Mouse (Mus musculus) Patski (cell line): ENCODE results near the gene Src. TPM values are rescaled to one million over a fixed set of nuclear protein-coding genes. Genes with fewer than 3 reads are reported as not detected.
"Not testable (repeated sequence)": the region's sequence is repeated elsewhere in the genome, so short reads cannot be mapped to it uniquely, and the experiment has no call there.

Source experiments
- ATAC-seq: fragments of 100-300 bp; one replicate; pipeline ENCODE4 v1.8.0; 2021
- CTCF ChIA-PET: fragments of 350-600 bp; sonication (Branson Sonifier 250); formaldehyde crosslinking; loops from one replicate; lab custom pipeline; 2022; ENCODE audit warnings: inconsistent platforms; lab: Charles Lee
- POLR2A ChIA-PET: fragments of 350-600 bp; sonication (Branson Sonifier 250); formaldehyde crosslinking; loops from one replicate; lab custom pipeline; 2022; ENCODE audit warnings: antibody characterized with exemption, inconsistent platforms; lab: Charles Lee
- DNase-seq: peaks from one replicate; pipeline ENCODE4 v3.0.0-alpha.2; 2011; ENCODE audit warnings: low read depth, low spot score
- H3K27me3 ChIP-seq: fragments of 371-371 bp; one replicate; pipeline ENCODE4 v1.5.1; 2021
- CTCF ChIP-seq: fragments of 100-300 bp; IDR thresholded peaks from one replicate; pipeline ENCODE4 v1.5.1; 2021
- in situ Hi-C: fragments of 300-500 bp; cut with MboI; formaldehyde crosslinking; loops from 3 replicates; pipeline ENCODE4 v1.11.1; 2018; ENCODE audit warnings: low pct_unique_long_range_greater_than_20kb, mixed read lengths
- polyA plus RNA-seq: library from polyadenylated mRNA; unstranded; gene quantifications from one replicate; pipeline ENCODE4 v1.2.3, GENCODE M21; 2021

The Src gene
- polyA plus RNA-seq, 1 experiment from 2014 or later, result 76.9 TPM

DNA sequence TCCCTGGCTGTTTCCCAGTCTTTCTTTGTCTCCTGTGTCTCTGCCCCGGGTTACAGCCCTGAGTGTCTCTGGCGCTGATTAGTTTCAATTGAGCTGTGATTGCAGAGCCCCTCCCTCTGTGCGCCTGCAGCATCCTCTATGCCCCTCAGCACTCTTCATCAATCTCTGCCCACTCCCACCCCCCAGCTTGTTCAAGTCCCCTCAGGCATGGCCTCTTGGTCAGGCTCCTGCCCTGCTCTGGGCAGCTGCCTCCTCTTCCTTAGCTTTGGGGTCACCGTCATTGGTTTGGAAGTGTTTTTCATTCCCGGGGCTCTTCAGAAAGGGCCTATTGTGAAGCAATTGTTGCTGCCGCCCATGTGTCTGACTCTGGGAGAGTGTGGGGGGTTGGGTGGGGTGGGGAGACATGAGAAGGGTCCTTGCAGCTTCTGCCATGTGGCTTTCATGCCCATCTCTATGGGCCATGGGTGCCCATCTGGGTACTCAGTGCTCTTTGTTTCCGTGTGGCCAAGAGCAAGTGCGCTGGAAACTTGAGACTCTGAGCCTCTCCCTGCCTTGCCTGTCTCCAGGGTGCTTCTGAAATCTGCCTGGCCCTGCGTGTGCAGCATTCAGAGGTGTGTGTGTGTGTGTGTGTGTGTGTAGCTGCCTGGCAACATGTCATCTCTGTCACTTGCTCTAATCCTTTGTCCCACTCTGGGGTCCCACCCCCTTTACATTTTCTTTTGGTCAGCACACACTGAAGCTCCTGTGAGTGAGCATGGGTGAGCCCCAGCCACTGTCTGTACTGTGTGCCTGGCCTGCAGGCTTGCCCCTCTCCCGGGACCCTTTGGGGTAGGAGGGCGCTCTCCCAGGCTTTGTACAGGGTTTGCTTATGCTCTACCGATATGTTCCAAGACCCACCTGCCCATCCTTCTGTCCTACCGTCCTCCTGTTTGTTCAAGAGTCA, 57.5 kb downstream of the Src start:
- CTCF ChIA-PET, result interaction anchor here (1.0 to 1.1 kb wide), 2 partner anchors 83 to 95 kb away, joined by 3 read pairs; partner anchors contain the start of gene Blcap
- ATAC-seq (no peak), DNase-seq (no peak)
- in situ Hi-C loops, result no loop called here
- no peaks in the 10 kb centered on the region for H3K27me3 ChIP-seq
- no peak for TF ChIP-seq CTCF
- POLR2A ChIA-PET, result no interaction called here

DNA sequence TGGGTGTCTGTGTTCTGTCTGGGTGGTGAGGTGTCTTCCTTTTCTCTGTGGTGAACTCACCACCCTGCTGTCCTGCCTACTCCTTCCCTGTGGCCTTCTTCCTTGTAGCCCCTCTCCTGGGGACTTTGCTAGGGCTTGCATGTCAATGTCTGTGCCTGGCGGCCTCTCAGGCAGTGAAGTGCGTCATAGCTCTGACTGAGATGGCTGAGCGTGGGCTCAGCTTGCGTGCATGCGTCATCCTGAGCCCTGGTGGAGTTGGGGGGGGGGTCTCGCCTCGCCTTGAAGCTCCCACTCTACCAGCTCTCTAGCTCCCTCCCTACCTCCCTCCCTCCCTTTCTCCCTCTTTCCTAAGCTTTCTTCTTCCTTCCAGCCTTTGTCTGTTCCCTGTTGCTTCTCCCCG, 60.4 kb downstream of the Src start:
- no peak for TF ChIP-seq CTCF
- DNase-seq, result no peak
- H3K27me3 ChIP-seq, result no peaks in the 10 kb centered on the region
- ChIA-PET CTCF (interaction anchor here (1.5 to 2.1 kb wide), 2 partner anchors 23 to 136 kb away, joined by 4 read pairs; no protein-coding TSS in a partner anchor), POLR2A (no interaction called here)
- no peak for ATAC-seq
- in situ Hi-C loops, result no loop called here

DNA sequence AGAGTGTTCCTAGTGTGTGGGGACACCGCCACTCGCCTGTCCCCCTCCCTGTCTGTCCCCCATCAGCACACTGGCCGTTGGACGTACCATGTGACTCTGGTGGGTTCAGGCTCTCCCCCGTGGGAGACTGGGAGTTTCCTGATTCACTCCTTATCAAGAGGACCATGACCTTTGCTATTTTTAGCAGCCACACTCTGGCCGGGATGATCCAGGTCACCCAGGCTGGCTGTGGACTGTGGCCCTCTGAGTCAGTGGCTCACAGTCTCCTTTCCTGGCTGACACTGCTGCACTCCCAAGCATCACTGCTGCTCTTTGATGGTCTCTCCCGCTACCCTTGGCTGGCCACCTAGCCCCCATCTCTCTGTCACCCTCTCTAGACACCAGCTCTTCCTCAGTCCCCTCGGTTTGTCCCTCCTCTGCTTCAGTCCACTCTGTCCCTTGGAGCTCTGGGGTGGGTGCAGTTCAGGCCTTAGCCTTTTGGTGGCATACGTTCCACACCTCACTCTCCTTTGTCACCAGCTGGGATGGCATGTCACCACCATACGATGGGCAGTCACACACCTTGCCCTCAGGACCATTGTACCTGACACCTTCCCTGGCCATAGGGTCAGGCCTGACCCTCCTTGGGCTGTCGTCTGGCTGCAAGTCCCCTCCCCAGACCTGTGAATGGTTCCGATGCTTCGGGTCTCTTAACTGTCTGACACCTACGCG, 61.8 kb downstream of the Src start:
- TF ChIP-seq CTCF, result no peak
- in situ Hi-C loops, result loop anchor here (5.0 kb wide), 1 partner anchor 92 kb away; the partner anchor contains the start of gene Blcap
- ATAC-seq (no peak), DNase-seq (no peak)
- no peaks in the 10 kb centered on the region for H3K27me3 ChIP-seq
- ChIA-PET CTCF (interaction anchor here (0.9 to 2.1 kb wide), 6 partner anchors 19 to 138 kb away, joined by 3 to 4 read pairs (median 4); partner anchors contain the start of gene Blcap), POLR2A (interaction anchor here (0.8 kb wide), 1 partner anchor 59 kb away, joined by 3 read pairs; no protein-coding TSS in a partner anchor)

DNA sequence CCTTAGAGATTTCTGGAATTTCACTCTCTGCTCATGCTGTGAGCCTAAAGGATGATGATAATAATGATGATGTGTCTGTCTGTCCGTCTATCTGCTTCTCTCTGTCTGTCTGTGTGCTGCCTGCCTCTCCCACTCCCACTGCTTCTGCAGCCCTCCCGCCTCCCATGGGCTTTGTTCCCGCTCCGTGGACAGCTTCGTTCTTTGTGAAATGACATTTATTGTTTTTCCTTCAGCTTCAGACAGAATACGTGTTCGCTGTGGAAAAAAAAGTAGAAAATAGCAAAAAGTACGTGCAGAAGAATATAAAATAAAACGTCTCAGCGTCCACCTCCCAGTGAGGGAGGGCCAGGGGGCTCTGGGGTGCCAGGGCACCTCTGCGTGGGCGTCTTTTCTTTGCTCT, 64.5 kb downstream of the Src start:
- TF ChIP-seq CTCF, result no peak
- H3K27me3 ChIP-seq, result no peaks in the 10 kb centered on the region
- POLR2A ChIA-PET, result interaction anchor here (0.6 kb wide), 1 partner anchor 42 kb away, joined by 3 read pairs; no protein-coding TSS in a partner anchor
- CTCF ChIA-PET, result no interaction called here
- ATAC-seq (no peak), DNase-seq (no peak)
- in situ Hi-C loops, result loop anchor here (5.0 kb wide), 1 partner anchor 90 kb away; the partner anchor contains the start of gene Blcap

DNA sequence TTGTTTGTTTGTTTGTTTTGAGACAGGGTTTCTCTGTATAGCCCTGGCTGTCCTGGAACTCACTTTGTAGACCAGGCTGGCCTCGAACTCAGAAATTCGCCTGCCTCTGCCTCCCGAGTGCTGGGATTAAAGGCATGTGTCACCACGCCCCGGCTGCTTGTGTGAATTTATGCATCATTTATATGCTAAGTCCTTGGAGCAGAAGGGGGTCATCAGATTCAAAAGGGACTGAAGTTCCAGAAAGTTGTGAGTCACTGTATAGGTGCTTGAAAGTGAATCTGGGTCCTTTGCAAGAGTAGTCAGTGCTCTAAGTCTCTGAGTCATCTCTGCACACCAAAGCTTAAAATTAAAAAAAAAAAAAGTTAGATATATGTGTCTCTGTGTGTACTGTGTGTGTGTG, 68.3 kb downstream of the Src start:
- CTCF ChIA-PET, DNase-seq, in situ Hi-C loops, POLR2A ChIA-PET, H3K27me3 ChIP-seq: not testable (repeated sequence)
- peak; percentile 29 for ATAC-seq

DNA sequence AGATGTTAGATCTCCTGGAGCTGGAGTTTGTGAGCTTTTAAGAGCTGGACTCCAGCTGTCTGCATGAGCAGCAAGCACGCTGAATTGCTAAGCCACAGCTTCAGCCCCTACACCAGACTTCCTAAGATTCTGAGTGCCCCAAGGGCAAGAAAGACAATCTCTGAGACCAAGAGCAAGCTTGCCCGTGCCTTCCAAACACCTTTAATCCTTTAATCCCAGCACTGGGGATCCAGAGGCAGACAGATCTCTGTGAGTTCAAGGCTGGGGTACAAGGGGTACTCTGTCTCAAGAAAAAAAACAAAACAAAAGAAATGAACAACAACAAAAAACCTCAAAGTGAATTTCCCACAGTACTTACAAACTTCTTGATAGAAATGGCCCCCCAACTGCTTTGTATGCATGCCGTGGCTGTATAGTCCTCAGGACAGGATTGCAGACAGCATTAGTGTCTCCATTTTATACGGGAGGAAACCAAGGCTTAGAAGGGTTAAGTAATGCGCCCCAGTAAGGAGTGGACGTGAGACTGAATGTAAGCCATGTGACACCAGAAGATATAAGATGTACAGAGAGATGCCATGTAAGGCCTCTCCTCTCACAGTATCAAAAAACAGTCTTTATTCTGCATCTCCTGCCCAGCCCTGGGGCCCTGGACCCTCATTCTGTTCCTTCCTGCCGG, 68.9 kb downstream of the Src start:
- in situ Hi-C loops, result no loop called here
- ATAC-seq, result no peak
- no peaks in the 10 kb centered on the region for H3K27me3 ChIP-seq
- no peak for TF ChIP-seq CTCF
- ChIA-PET POLR2A (no interaction called here), CTCF (no interaction called here)
- no peak for DNase-seq

DNA sequence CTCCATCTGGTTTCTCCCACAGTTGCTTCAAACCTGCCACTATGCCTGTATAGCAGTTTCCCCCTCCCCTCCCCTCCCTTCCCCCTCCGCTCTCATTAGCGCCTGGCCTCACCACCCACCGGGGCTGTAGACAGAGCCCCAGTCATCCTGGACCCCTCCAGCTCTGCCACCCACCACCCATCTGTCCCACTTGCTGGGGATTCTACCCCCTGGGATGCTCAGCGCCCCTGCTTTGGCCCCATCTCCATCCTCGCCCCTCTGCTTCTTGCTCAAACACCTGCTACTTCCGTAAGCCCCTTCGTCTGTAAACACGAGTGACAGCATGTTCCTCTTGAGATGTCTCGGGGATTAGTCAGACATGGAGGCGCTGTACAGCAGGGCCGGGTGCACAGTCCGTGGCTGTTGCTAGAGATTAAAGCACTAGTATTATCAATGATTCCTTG, 69.5 kb downstream of the Src start:
- no peaks in the 10 kb centered on the region for H3K27me3 ChIP-seq
- ChIA-PET POLR2A (no interaction called here), CTCF (no interaction called here)
- ATAC-seq (no peak), DNase-seq (no peak)
- in situ Hi-C loops, result no loop called here
- TF ChIP-seq CTCF, result no peak

DNA sequence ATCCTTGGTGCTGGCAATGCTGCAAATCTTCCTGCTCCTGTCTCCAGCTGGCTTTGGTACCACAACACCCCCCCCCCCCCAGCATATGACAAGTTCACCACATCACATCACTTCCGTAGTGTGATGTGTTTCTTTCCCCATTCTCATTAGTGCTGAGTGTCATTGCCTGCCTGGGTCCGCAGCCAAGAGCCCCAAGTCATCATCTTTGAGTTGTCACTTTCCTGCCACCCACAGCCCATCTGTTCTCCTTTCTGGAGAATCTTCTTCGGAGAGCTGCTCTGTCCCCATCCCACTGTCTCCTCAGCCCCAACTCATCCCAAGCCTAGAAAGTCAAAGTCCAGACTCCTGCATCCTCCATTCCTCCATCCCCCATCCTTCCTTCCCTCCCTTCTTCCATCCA, 75.0 kb downstream of the Src start:
- ATAC-seq (no peak), DNase-seq (no peak)
- CTCF ChIA-PET, result no interaction called here
- POLR2A ChIA-PET, result no interaction called here
- H3K27me3 ChIP-seq, result no peaks in the 10 kb centered on the region
- in situ Hi-C loops, result no loop called here
- no peak for TF ChIP-seq CTCF

DNA sequence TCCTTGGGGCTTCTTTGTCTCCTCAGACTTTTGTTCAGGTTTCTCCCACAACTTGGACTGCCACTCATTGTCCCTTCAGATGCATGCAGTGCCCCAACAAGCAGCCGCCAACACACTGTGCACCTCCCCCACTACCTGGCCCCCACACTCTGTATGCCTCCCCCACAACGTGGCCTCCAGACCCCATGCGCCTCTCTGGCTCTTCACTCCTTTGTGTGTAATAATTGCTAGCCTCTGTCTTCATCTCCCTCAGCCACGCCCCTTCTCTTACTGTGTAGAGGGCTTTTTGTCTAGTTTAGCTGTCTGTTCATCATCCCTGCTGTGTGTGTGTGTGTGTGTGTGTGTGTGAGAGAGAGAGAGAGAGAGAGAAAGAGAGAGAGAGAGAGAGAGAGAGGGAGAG, 80.3 kb downstream of the Src start:
- in situ Hi-C loops, result no loop called here
- no peak for TF ChIP-seq CTCF
- DNase-seq (no peak), ATAC-seq (no peak)
- ChIA-PET POLR2A (no interaction called here), CTCF (no interaction called here)
- H3K27me3 ChIP-seq, result no peaks in the 10 kb centered on the region

DNA sequence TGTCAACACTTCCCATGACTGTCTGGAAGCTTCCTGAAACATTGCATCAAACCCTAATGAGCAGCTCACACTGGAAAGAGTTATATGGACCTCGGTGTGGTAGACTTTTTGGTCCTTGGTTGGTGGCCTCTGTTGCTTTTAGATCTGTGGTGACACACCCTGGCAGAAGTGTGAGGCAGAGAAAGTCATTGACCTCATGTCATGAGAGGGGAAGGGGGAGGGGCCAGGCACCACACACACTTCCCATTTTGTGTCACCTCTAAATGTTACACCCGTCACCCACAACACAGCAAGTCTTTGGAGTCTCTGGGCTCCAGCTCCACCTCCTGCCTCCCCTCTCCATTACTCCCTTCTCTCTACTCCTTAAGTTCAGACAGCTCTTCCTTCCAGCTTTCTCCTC, 82.1 kb downstream of the Src start:
- CTCF ChIA-PET, result no interaction called here
- no peaks in the 10 kb centered on the region for H3K27me3 ChIP-seq
- DNase-seq (no peak), ATAC-seq (no peak)
- POLR2A ChIA-PET, result no interaction called here
- in situ Hi-C loops, result no loop called here
- no peak for TF ChIP-seq CTCF
